Mouse (Mus musculus): ENCODE measurements around the gene Pigq.

- TF ChIP-seq POLR2A (IDR thresholded peaks at IDR 0.05; ENCODE audit: low read depth, low read length) (no peak), CTCF (IDR thresholded peaks at IDR 0.05; ENCODE audit: extremely low read depth, insufficient read depth, insufficient read length, insufficient replicate concordance) (no peak)
Observed at GRCm38 (mm10) chr17:25916931-25917647, 27.6 kb downstream of the Pigq start.

All from spleen, adult 2 months (tissue).